Mouse (Mus musculus): ENCODE results near the gene Rsu1.

Rsu1 gene

GRCm38 (mm10) chr2:13168743-13169142, 102.5 kb downstream of the Rsu1 start:
- no peak for DNase-seq (ENCODE audit: low spot score in 2 of 2)

GRCm38 (mm10) chr2:13161717-13162116, 109.5 kb downstream of the Rsu1 start:
- DNase-seq (ENCODE audit: low spot score in 2 of 2) = no peak

GRCm38 (mm10) chr2:13145245-13145644, 126.0 kb downstream of the Rsu1 start:
- DNase-seq (ENCODE audit: low spot score in 2 of 2) = no peak

- no peak for DNase-seq (ENCODE audit: low spot score in 2 of 2)
These were observed 136.3 kb downstream of the Rsu1 start for GRCm38 (mm10) chr2:13134890-13135289.

- DNase-seq (ENCODE audit: low spot score in 2 of 2) = no peak
These were observed 138.4 kb downstream of the Rsu1 start for GRCm38 (mm10) chr2:13132841-13133240.

GRCm38 (mm10) chr2:13132406-13132805, 138.8 kb downstream of the Rsu1 start:
- DNase-seq (ENCODE audit: low spot score in 2 of 2) = no peak

- DNase-seq (ENCODE audit: low spot score in 2 of 2) = no peak
These were observed 141.4 kb downstream of the Rsu1 start for GRCm38 (mm10) chr2:13129859-13130258.

- peak; percentile 54 to 62 for DNase-seq (ENCODE audit: low spot score in 2 of 2)
These were observed 141.9 kb downstream of the Rsu1 start for GRCm38 (mm10) chr2:13129337-13129736.

GRCm38 (mm10) chr2:13120461-13120860, 150.8 kb downstream of the Rsu1 start:
- DNase-seq (ENCODE audit: low spot score in 2 of 2) = no peak

GRCm38 (mm10) chr2:13117896-13118295, 153.3 kb downstream of the Rsu1 start:
- DNase-seq (ENCODE audit: low spot score in 2 of 2) = no peak

- no peak for DNase-seq (ENCODE audit: low spot score in 2 of 2)
These were observed 164.7 kb downstream of the Rsu1 start for GRCm38 (mm10) chr2:13106531-13106930.

GRCm38 (mm10) chr2:13104388-13104787, 166.8 kb downstream of the Rsu1 start:
- DNase-seq (ENCODE audit: low spot score in 2 of 2) = no peak

GRCm38 (mm10) chr2:13103797-13104200, 167.4 kb downstream of the Rsu1 start:
- DNase-seq (ENCODE audit: low spot score in 2 of 2) = peak; percentile 35 to 48

GRCm38 (mm10) chr2:13094045-13094444, 177.2 kb downstream of the Rsu1 start:
- DNase-seq (ENCODE audit: low spot score in 2 of 2) = no peak

GRCm38 (mm10) chr2:13093570-13093969, 177.6 kb downstream of the Rsu1 start:
- no peak for DNase-seq (ENCODE audit: low spot score in 2 of 2)

- DNase-seq (ENCODE audit: low spot score in 2 of 2) = no peak
These were observed 179.7 kb downstream of the Rsu1 start for GRCm38 (mm10) chr2:13091399-13092015.

GRCm38 (mm10) chr2:13090841-13091240, 180.4 kb downstream of the Rsu1 start:
- no peak for DNase-seq (ENCODE audit: low spot score in 2 of 2)

GRCm38 (mm10) chr2:13089861-13090260, 181.4 kb downstream of the Rsu1 start:
- no peak for DNase-seq (ENCODE audit: low spot score in 2 of 2)

GRCm38 (mm10) chr2:13088266-13088665, 182.9 kb downstream of the Rsu1 start:
- DNase-seq (ENCODE audit: low spot score in 2 of 2) = no peak

- DNase-seq (ENCODE audit: low spot score in 2 of 2) = no peak
These were observed 183.4 kb downstream of the Rsu1 start for GRCm38 (mm10) chr2:13087811-13088210.

GRCm38 (mm10) chr2:13084223-13084622, 187.0 kb downstream of the Rsu1 start:
- DNase-seq (ENCODE audit: low spot score in 2 of 2) = no peak

GRCm38 (mm10) chr2:13080476-13080875, 190.7 kb downstream of the Rsu1 start:
- DNase-seq (ENCODE audit: low spot score in 2 of 2) = no peak

GRCm38 (mm10) chr2:13072243-13072642, 199.0 kb downstream of the Rsu1 start:
- no peak for DNase-seq (ENCODE audit: low spot score in 2 of 2)

Data from right cerebral cortex, postnatal 10 days (tissue).